ENCODE assay signal across 14 mouse cellular contexts in genomic region chr14:68935303-68935662, GRCm38 (mm10).
DNase-seq lines count a peak whose midpoint lies in the region; ATAC-seq and TF ChIP-seq lines count a peak whose summit lies in the region.
"Had no signal": no experiment of that assay in that cellular context is flagged by ENCODE, and none has a peak within 500 bp of the region (broad histone marks: within the 10 kb centered on the region; RNA-seq: fewer than 3 reads in every experiment).

No protein-coding gene starts in this region.

- no peak overlapping the region for H3K4me3 ChIP-seq in forebrain, embryonic 14.5 days (ENCODE audit: low read depth, low read length)
- no peak overlapping the region for H3K4me3 ChIP-seq in forebrain, embryonic 12.5 days (replicated peaks)
- H3K4me3 ChIP-seq in lung, embryonic 14.5 days (ENCODE audit: low read depth, low read length), result no peak overlapping the region
- no peak overlapping the region for H3K4me3 ChIP-seq in lung, postnatal 0 days (ENCODE audit: low read depth, low read length)
- H3K4me3 ChIP-seq in hindbrain, embryonic 15.5 days, result no peak overlapping the region
- no peak overlapping the region for H3K4me3 ChIP-seq in midbrain, embryonic 16.5 days (ENCODE audit: low read depth, low read length)
- H3K4me3 ChIP-seq: heart, adult 2 months had no signal

- peak overlapping the region; percentile 22; the same call in 1 of the 2 replicates for H3K4me2 ChIP-seq in forebrain, embryonic 14.5 days (ENCODE audit: low read length)
- H3K4me2 ChIP-seq in forebrain, embryonic 12.5 days, result no peak overlapping the region
- no peak overlapping the region for H3K4me2 ChIP-seq in lung, embryonic 14.5 days
- H3K4me2 ChIP-seq in lung, postnatal 0 days (replicated peaks; ENCODE audit: low read depth, low read length), result no peak overlapping the region
- H3K4me2 ChIP-seq in hindbrain, embryonic 15.5 days, result peak overlapping the region; percentile 36
- no peak overlapping the region for H3K4me2 ChIP-seq in midbrain, embryonic 16.5 days (ENCODE audit: low read length)

- H3K4me1 ChIP-seq in forebrain, embryonic 14.5 days (ENCODE audit: control insufficient read depth, insufficient read depth, low read length), result peaks cover 16% of the 10 kb centered on the region
- peaks cover 14% of the 10 kb centered on the region for H3K4me1 ChIP-seq in forebrain, embryonic 12.5 days
- H3K4me1 ChIP-seq in lung, embryonic 14.5 days (ENCODE audit: insufficient read depth), result no peaks in the 10 kb centered on the region
- no peaks in the 10 kb centered on the region for H3K4me1 ChIP-seq in lung, postnatal 0 days (ENCODE audit: insufficient read depth, low read depth, low read length)
- H3K4me1 ChIP-seq in hindbrain, embryonic 15.5 days (replicated peaks), result peaks cover 17% of the 10 kb centered on the region
- peaks cover 15% of the 10 kb centered on the region for H3K4me1 ChIP-seq in midbrain, embryonic 16.5 days (ENCODE audit: control insufficient read depth, insufficient read depth, low read length)

- WGBS in forebrain, embryonic 14.5 days, result 67% methylated on average over 6 of the region's 6 CpGs
- 74% methylated on average over 6 of the region's 6 CpGs for WGBS in forebrain, embryonic 12.5 days
- WGBS in lung, embryonic 14.5 days, result 59% methylated on average over 6 of the region's 6 CpGs
- WGBS in lung, postnatal 0 days, result 69% methylated on average over 6 of the region's 6 CpGs
- WGBS in hindbrain, embryonic 15.5 days, result 66% methylated on average over 6 of the region's 6 CpGs
- 79% methylated on average over 6 of the region's 6 CpGs for WGBS in midbrain, embryonic 16.5 days

- DNase-seq in forebrain, embryonic 14.5 days (ENCODE audit: low spot score), result no peak
- DNase-seq in lung, embryonic 14.5 days, result no peak
- DNase-seq in lung, postnatal 0 days (ENCODE audit: low spot score), result no peak
- no peak for DNase-seq in heart, postnatal 10 days
- DNase-seq: adrenal gland, adult 2 months; cerebellum, adult 2 months; heart, adult 2 months; heart, postnatal 36 days; kidney, adult 18-20 months; lung, adult 18-20 months had no signal

- no peaks in the 10 kb centered on the region for H3K27me3 ChIP-seq in forebrain, embryonic 14.5 days (replicated peaks; ENCODE audit: control insufficient read depth, insufficient read depth, low read length)
- H3K27me3 ChIP-seq in forebrain, embryonic 12.5 days, result no peaks in the 10 kb centered on the region
- H3K27me3 ChIP-seq in lung, embryonic 14.5 days (ENCODE audit: insufficient read depth, low read length), result no peaks in the 10 kb centered on the region; the same call in 1 of the 2 replicates
- H3K27me3 ChIP-seq in lung, postnatal 0 days (replicated peaks; ENCODE audit: insufficient read depth, low read length), result no peaks in the 10 kb centered on the region
- H3K27me3 ChIP-seq in hindbrain, embryonic 15.5 days, result no peaks in the 10 kb centered on the region
- no peaks in the 10 kb centered on the region for H3K27me3 ChIP-seq in midbrain, embryonic 16.5 days (ENCODE audit: control insufficient read depth, insufficient read depth, low read depth, low read length)

- H3K36me3 ChIP-seq in forebrain, embryonic 14.5 days (ENCODE audit: control insufficient read depth, insufficient read depth, low read length), result no peaks in the 10 kb centered on the region
- no peaks in the 10 kb centered on the region for H3K36me3 ChIP-seq in forebrain, embryonic 12.5 days (replicated peaks)
- no peaks in the 10 kb centered on the region for H3K36me3 ChIP-seq in lung, embryonic 14.5 days (ENCODE audit: insufficient read depth)
- no peaks in the 10 kb centered on the region for H3K36me3 ChIP-seq in lung, postnatal 0 days (ENCODE audit: insufficient read depth, low read length)
- no peaks in the 10 kb centered on the region for H3K36me3 ChIP-seq in hindbrain, embryonic 15.5 days
- H3K36me3 ChIP-seq in midbrain, embryonic 16.5 days (ENCODE audit: control insufficient read depth, insufficient read depth, low read length), result no peaks in the 10 kb centered on the region

- peak; percentile 20; the same call in 1 of the 2 replicates for ATAC-seq in forebrain, embryonic 14.5 days
- ATAC-seq in forebrain, embryonic 12.5 days (ENCODE audit: low FRiP score), result no peak
- peak; percentile 9; the same call in 1 of the 2 replicates for ATAC-seq in lung, embryonic 14.5 days (ENCODE audit: insufficient read depth)
- ATAC-seq in lung, postnatal 0 days, result no peak
- peak; percentile 59; the same call in 1 of the 2 replicates for ATAC-seq in hindbrain, embryonic 15.5 days (ENCODE audit: low FRiP score, low read depth)
- peak; percentile 56; the same call in 1 of the 2 replicates for ATAC-seq in midbrain, embryonic 16.5 days
- no peak for ATAC-seq in activated CD4-positive, CD25-positive, alpha-beta regulatory T cell, adult 4 months

- no peaks in the 10 kb centered on the region for H3K9me3 ChIP-seq in forebrain, embryonic 14.5 days (replicated peaks; ENCODE audit: control insufficient read depth, low read length)
- H3K9me3 ChIP-seq in forebrain, embryonic 12.5 days, result no peaks in the 10 kb centered on the region
- H3K9me3 ChIP-seq in lung, embryonic 14.5 days (ENCODE audit: low read depth, low read length), result no peaks in the 10 kb centered on the region; the same call in 1 of the 2 replicates
- no peaks in the 10 kb centered on the region for H3K9me3 ChIP-seq in lung, postnatal 0 days (ENCODE audit: low read length)
- no peaks in the 10 kb centered on the region for H3K9me3 ChIP-seq in hindbrain, embryonic 15.5 days
- no peaks in the 10 kb centered on the region for H3K9me3 ChIP-seq in midbrain, embryonic 16.5 days (replicated peaks; ENCODE audit: control insufficient read depth, low read length, poor library complexity, severe bottlenecking)

- H3K9ac ChIP-seq in forebrain, embryonic 14.5 days (ENCODE audit: low read length), result no peak overlapping the region
- H3K9ac ChIP-seq in forebrain, embryonic 12.5 days, result no peak overlapping the region
- H3K9ac ChIP-seq in lung, embryonic 14.5 days, result no peak overlapping the region
- no peak overlapping the region for H3K9ac ChIP-seq in lung, postnatal 0 days (replicated peaks; ENCODE audit: low read depth)
- H3K9ac ChIP-seq in hindbrain, embryonic 15.5 days, result no peak overlapping the region
- no peak overlapping the region for H3K9ac ChIP-seq in midbrain, embryonic 16.5 days (ENCODE audit: low read depth, low read length)

- intact Hi-C loops in heart, postnatal 10 days (cut with DNase I), result no loop called here

- no peak for TF ChIP-seq CTCF in lung, embryonic 14.5 days (IDR thresholded peaks at IDR 0.05; ENCODE audit: low read depth)
- TF ChIP-seq CTCF in lung, postnatal 0 days (IDR thresholded peaks at IDR 0.05), result no peak

- H3K27ac ChIP-seq in forebrain, embryonic 14.5 days (ENCODE audit: low read depth, low read length), result no peak overlapping the region
- H3K27ac ChIP-seq in forebrain, embryonic 12.5 days, result no peak overlapping the region; the same call in 1 of the 2 replicates
- H3K27ac ChIP-seq in lung, embryonic 14.5 days (ENCODE audit: low read depth), result no peak overlapping the region
- no peak overlapping the region for H3K27ac ChIP-seq in lung, postnatal 0 days (ENCODE audit: low read length)
- peak overlapping the region; percentile 48 for H3K27ac ChIP-seq in hindbrain, embryonic 15.5 days (replicated peaks)
- H3K27ac ChIP-seq in midbrain, embryonic 16.5 days (ENCODE audit: low read length), result no peak overlapping the region
- H3K27ac ChIP-seq: heart, adult 2 months had no signal

- no peak for TF ChIP-seq EP300 in lung, postnatal 0 days (IDR thresholded peaks at IDR 0.05)

Comparison
In these comparisons a context has a peak if more than half of its experiments do, and no peak if none do; other contexts are left out.
1. ATAC-seq: peak in forebrain, embryonic 14.5 days (single experiment), lung, embryonic 14.5 days (single experiment), hindbrain, embryonic 15.5 days (single experiment) and midbrain, embryonic 16.5 days (single experiment); none in forebrain, embryonic 12.5 days (single experiment), lung, postnatal 0 days (single experiment) and activated CD4-positive, CD25-positive, alpha-beta regulatory T cell, adult 4 months (single experiment).
2. H3K4me2 ChIP-seq: peak in forebrain, embryonic 14.5 days (single experiment) and hindbrain, embryonic 15.5 days (single experiment); none in forebrain, embryonic 12.5 days (single experiment), lung, embryonic 14.5 days (single experiment), lung, postnatal 0 days (single experiment) and midbrain, embryonic 16.5 days (single experiment).